Mouse (Mus musculus) left cerebral cortex, postnatal 36 days (tissue): ENCODE measurements around the gene Tmem206. TPM values are rescaled to one million over a fixed set of nuclear protein-coding genes. Genes with fewer than 3 reads are reported as not detected.
A peak's percentile ranks its signal among the peaks of the same experiment; 100 is the strongest.

Experiments
- DNase-seq, 2 experiments: peaks; one replicate each; pipeline ENCODE4 v3.0.0; 2021 to 2022; ENCODE audit warnings: low spot score in 2 of 2, mixed read lengths in 1 of 2
- intact Hi-C: fragments of 180-260 bp; cut with DNase I; formaldehyde crosslinking; loops from one replicate; pipeline ENCODE4 v1.15.1; 2025
- total RNA-seq, 2 experiments: library from RNA; stranded (reverse); gene quantifications; 2 replicates each; pipeline ENCODE4 v1.2.3; 2021

Tmem206 gene
- total RNA-seq = 1 to 10 TPM; 8.2 to 8.7 TPM

DNA sequence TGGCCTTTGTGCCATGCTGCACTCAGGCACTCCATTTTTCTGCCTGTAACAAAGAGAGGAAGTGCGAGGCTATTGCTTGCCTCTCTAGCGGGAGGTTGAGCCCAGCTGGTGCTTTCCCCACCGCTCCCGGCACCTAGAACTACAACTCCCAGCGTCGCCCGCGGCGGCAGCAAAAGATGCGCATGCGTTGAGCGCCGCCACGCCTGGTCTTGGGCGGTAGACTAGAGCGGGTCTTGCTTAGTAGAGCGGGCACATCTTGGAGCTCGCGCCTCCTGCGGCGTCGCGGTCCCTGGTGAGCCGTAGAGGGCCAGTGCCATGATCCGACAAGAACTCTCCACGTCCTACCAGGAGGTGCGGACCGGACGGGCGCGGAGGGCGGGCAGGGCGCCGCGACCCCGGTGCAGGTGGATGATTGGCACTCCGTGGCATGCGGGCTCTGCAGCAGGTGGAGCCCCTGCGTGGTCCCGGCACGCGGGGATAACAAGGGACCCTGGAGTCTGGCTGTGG lies at the start of gene Tmem206:
TSS of gene Tmem206 (plus strand) at position 187 of the 507 bp plus-strand sequence.
- intact Hi-C loops = no loop called here

DNA sequence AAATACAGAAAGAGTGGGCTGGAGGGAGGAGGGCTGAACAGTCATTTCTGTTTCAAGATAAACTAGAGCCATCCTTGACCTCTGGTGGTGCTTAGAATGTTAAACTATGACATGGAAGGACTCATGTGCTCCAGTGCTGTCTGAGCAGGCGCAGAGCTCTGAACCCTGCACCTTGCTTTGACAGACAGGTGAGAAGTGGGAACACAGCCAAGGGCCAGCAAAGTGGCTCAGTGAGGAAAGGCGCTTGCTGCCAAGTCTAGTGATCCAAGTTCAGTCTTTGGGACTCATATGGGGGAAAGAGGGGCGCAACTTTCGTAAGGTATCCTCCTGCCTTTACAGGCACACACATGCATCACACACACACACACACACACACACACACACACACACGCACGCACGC lies 49.5 kb upstream of the Tmem206 start:
- intact Hi-C loops = loop anchor here (10.0 kb wide), 1 partner anchor 181 kb away; the partner anchor contains the start of gene Batf3
- no peak for DNase-seq

More for the DNA sequence above, at the start of gene Tmem206:
- DNase-seq = peak; percentile 94 to 95

DNA sequence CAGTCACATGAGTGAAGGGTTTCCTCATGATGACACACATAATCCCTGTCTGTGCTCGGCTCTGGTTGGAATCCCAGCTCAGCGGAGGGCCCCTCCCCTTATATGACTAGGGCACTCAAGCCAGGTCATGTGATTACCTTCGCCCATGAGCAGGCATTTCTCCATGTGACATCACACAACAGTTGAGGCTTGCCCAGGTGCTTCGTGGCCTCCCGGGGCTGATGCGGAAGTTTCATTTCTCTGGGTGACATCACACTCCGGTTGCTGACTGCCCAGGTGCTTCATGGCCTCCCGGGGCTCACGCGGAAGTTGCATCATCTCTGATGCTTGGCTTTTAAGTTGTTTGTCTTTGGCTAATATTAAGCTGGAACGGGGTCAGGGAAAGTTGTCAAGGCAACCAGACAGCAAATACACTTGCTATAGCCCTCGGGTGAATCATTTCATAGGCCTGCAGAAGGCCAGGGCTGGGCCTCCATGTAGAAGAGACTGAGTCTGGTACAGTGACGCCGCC lies 48.1 kb upstream of the Tmem206 start:
- intact Hi-C loops = loop anchor here (10.0 kb wide), 1 partner anchor 183 kb away; the partner anchor contains the start of gene Batf3
- no peak for DNase-seq

DNA sequence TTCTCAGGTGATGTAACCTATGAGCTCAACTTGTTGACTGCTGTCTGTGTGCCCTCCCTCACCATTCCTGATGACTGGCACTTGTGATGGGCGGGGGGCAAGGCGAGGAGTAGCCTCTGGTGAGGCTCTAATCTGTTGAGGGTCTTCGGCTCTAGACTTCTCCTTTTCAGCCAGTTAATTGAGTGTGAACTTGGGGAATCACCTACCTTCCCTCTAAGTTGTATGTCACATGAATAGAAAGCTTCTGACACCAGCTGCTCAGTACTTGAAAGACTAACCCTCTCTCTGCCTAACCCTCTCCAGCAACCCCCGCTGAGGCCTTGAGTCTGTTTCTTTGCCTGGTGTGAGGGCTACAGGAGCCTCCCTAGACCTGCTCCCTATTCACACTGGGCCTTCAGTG lies 47.4 kb upstream of the Tmem206 start:
- no peak for DNase-seq
- intact Hi-C loops = loop anchor here (10.0 kb wide), 1 partner anchor 184 kb away; the partner anchor contains the start of gene Batf3

DNA sequence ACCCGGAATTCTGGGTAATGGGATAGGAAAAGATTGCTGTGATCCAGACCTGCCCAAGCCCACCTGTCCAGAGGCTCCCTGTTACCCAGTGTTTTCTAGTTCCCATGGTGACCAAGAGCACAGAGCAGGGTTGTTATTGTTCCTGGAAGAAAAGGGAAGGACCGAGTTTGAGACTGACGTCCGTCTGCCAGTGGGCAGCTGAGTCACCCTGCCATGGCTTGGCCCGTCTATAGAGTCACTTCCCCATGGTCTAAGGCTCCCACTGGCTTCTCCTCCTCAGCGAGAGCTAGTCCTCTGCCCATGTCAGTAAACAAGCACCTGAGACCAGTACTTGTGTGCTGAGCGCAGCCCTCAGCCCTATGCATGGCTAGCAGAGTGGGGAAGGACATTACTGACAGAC lies 44.5 kb upstream of the Tmem206 start:
- intact Hi-C loops = no loop called here

DNA sequence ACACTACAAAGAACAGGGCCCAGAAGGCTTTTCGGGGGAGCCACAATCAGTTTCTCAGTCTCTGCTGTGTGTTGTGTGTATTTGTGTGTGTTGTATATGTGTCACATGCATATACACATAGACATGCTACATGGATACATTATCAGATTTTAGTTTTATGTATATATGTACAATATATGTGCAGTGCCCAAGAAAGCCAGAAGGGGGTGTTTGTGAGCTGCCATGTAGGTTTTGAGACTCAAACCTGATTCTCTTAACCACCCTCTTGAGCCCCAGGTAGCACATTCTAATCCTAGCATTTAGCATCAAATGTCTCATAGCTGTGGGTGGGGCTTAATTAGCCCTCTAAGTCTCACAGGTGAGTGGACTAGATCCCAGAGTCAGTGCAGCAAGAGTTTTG lies 43.4 kb upstream of the Tmem206 start:
- DNase-seq = no peak
- intact Hi-C loops = no loop called here

More for the DNA sequence above, 44.5 kb upstream of the Tmem206 start:
- DNase-seq = no peak

DNA sequence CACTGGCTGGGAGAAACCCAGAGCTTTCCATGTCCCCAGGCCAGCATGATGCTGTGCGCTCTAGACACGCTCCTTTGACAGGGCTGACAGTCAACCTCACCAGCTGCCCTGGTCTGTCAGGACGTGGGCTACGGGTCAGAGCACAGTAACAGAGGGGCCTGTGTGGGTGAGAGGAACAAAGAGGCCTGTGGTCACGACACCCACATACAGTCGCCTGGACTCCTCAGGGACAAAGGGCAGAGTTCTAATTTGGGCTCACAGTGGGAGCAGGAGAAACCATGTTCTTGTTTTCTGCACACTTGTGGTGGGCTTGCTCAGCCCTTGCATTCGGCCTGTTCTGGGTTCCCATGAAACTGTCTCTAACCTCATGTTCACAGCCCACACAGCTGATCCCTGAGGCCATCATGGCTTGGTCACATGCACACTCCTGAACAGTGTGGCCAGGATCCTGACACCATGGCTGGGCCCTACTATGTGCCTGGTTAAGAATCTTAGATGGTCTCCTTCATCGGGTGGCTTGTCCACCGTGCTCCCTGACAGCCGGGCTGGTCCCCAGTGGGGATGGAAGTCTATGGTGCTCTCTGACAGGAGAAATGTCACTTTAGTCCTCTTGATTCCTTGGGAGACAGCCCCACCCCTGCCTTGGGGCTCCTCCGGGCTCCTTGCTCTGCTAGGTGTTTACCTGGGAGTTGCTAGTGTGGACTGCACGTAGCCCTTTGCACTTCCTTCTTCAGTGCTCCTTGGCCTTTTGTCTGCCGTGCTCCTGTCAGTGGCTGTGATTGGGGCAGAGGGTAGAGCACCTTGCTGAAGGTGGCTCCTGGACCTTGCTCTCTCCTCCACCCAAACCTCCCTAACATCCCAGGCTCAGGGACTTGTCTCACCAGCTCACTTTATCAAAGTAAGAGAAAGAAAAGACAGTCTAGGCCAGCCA lies 42.3 kb upstream of the Tmem206 start:
- no peak for DNase-seq
- intact Hi-C loops = no loop called here

DNA sequence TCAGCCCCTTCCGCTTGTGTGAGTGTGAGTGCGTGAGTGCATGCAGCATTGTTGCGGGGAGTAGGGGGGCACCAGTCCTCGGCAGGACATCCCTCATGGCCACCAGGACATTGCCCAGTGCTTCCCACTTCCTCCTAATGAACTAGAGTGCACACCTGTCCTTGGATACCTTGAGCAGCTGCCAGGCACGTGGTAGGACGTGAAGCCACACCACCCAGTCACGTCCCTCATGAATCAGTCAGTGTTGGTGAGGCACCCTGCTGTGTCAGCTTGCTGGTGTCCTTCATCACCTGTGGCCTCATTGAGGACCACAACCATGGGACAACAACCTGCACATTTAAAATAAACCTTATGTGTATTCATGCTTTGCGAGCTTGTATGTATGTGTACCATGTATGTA lies 41.2 kb upstream of the Tmem206 start:
- DNase-seq = no peak
- intact Hi-C loops = no loop called here

DNA sequence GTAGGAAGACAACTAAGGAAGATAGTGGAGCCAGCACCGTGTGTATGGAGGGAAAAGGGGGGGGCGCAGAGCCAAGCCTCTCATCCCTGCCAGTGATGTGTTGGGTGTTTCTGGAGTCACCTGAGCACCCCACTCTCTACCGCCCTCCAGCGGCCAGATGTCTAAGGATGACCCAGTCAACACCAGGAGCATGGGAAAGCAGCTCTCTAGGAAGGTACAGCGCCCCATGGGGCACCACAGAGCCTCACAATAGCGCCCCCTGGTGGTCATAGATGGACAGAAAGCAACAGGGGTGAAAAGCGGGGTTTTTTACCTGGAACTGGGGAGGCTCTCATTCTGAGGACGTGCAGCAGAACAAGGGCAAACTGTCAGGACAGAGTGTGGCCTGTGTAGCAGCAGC lies 37.0 kb upstream of the Tmem206 start:
- DNase-seq = no peak
- intact Hi-C loops = no loop called here

DNA sequence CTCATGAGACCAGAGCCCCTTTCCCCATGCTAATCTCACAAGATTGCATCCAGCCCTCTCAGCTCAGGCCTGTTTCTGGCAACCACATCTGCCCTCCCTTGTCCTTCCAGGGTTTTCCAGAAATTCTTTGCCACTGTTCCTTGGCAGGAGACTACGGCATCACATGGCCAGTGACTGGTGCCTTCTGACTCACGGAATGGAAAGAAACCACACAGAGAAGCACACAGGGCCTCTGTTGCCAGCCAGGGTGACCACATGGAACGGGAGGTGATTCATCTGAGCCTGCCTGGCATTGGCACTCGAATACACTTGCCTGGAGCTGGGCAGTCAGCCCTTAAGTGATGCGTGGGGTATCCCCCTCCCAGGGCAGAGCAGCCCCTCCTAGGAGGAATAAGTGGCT lies 33.4 kb upstream of the Tmem206 start:
- intact Hi-C loops = no loop called here
- DNase-seq = peak; percentile 68 to 71

DNA sequence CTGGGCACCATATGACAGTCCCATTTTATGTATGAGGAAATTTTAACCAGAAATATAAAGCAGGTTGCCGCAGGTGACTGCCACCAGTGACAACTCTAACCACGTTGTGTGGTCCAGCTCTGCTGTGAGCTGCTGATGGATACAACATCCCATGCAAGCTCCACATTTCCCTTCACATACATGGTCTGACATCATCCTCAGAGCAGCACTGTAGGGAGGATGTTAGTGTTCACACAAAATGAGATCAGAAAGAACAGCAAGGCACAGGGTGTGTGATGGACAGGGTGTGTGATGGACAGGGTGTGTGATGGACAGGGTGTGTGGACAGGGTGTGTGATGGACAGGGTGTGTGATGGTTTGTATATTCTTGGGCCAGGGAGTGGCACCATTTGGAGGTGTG lies 32.7 kb upstream of the Tmem206 start:
- no peak for DNase-seq
- intact Hi-C loops = no loop called here

DNA sequence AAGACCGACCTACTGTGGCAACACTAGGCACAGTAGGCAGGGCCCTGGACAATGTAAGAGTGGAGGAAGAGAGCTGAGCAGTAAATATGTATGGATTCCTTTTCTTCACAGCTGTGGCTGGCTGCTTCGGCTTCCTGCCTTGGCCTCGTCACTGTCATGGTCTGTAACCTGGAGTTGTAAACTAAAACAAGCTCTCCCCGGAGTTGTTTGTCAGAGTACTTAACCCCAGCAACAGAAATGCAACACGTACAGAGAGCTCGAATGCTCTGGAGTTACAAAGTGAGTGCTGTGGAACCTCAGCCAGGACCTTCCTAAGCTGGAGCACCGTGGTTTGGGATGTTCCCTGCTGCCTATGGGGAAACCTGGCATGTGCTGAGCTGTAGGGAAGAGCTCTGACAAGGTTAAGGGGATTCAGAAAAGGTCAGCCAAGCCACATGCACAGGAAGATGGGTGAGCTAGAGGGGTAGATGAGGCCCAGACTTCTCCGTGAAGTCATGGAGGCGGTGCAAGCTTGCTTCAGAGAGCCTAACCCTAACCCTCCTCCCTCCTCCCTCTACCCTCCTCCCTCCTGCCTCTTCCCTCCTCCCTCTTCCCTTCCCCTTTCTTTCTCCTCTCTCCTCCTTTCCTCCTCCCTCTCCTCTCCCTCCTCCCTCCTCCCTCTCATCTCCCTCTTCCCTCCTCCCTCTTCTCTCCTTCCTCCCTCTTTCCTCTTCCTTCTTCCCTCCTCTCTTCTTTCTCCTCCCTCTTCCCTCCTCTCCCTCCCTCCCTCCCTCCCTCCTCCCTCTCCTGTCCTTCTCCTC lies 31.5 kb upstream of the Tmem206 start:
- intact Hi-C loops = no loop called here

DNA sequence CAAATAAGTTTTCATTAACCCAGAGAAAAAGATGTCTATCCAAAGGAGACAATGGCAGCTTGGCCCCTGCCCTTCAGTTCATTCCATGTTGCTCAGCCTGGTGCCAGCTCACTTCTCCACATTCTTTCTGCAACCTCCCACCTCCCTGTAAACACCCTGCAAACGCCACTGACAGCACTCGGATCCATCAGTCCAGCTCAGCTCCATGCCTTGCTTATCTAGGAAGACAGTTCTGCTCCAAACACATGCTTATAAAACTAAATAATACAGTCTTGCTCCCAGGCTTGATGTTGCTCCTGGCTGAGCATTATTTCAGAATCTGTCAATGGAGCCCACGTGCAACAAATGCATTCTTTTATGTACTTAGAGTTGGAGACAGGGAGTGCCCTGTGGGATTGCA lies 29.9 kb upstream of the Tmem206 start:
- DNase-seq = no peak
- intact Hi-C loops = no loop called here

More for the DNA sequence above, 31.5 kb upstream of the Tmem206 start:
- DNase-seq = no peak

DNA sequence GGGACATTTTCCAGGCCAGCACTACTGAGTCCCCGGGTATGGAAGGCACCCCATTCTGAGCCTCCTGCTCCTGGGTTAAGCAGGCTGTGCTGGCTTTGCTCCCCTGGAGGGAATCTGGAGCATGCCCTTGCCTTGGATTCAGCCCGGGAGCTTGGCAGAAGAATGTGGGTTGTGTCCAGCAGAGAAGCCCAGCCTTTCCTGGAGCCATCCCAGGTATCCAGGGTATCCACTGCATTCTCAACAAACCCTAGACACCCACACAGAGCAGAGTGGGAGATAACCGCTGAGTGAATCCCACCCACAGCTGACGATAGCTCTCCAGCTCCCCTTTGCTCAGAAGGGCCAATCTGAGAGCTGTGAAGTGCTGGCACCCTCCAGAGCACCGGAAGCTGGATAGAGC lies 29.3 kb upstream of the Tmem206 start:
- no peak for DNase-seq
- intact Hi-C loops = no loop called here

DNA sequence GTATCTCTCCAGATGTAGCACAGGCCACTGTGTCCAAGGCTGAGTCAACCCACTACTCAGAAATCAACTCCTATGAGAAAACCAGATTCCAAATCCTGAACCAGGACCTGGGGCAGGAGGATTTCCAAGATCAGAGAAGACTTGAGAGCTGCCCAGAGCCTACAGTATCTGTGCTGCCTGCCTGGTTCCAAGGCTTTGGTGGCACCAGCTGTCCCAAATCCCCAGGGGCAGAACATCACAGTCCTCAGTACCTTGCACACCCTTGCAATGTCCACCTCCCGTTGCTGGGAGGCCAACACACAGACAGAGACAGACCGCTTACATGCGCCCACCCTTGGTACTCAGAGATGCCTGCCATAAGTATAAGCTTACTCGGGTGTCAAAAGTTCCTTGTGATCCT lies 27.4 kb upstream of the Tmem206 start:
- intact Hi-C loops = no loop called here
- no peak for DNase-seq

DNA sequence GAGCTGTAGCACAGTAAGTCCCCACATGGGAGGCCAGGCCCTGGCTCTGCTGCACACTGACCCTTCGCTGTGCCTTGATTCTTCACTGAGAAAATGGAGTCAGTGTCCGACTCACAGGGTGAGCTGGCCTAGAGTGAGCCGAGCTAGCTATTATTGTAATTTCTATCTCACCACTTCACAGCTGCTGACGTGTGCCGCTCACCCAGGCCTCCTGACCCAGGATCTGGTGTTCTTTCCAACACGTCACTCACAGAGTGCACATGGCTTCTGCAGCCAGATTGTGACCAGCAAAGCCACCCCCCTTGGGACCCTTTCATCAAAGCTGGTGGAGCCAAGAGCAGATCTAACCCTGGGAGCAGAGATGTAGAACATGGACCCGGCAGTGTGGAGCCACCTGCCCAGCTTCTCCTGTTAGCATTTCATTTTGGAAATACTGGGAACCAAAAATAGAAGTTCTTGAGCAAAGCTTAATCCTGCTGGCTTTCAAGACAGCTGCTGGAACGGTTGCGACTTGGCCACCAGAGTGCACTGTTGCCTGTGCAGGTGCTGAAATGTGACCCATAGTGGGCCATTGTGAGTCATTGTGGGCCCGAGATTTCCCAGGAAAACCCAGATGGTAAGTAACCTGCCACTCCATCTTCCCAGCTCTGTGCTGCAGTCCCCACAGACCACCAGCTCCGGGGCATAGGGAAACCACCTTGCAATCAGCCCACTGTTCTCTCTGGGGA lies 26.3 kb upstream of the Tmem206 start:
- peak in 1 of 2 experiments; percentile 31 for DNase-seq
- intact Hi-C loops = no loop called here

DNA sequence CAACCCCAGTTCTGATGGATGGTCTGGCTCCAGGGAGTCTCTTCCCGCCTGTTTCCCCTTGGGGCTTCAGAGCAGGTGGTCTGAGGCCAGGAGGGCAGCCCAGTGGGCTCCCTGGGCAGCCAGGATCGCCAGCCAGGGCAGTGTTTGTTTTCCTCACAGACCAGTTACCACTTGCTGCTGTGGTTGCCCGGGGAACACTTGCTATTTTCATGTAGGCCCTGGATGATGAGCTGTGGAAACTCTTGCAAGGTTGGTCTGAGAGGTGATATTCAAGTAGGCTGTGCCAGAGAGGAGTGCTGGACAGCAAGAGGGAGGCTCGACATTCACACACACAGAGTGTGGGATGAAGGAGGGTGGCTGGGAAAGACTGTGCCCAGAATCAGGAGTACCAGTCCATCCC lies 23.8 kb upstream of the Tmem206 start:
- intact Hi-C loops = no loop called here
- no peak for DNase-seq

DNA sequence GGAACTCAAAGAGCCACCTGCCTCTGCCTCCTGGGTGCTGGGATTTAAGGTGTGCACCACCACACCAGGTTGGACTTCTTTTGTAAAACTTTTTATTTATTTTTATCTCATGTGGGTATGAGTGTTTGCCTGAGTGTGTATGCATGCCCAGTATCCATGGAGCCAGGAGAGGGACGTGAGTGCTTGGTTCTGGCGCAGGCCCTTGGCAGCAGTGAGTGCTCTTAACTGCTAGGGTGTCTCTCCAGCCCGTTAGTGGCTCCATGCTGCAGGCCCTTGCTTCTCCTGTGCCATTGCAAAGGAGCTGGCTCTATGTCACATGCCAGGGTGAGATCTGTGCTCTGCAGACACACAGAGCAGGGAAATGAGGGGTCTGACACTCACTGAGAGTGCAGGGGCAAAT lies 22.0 kb upstream of the Tmem206 start:
- DNase-seq = no peak
- intact Hi-C loops = no loop called here

DNA sequence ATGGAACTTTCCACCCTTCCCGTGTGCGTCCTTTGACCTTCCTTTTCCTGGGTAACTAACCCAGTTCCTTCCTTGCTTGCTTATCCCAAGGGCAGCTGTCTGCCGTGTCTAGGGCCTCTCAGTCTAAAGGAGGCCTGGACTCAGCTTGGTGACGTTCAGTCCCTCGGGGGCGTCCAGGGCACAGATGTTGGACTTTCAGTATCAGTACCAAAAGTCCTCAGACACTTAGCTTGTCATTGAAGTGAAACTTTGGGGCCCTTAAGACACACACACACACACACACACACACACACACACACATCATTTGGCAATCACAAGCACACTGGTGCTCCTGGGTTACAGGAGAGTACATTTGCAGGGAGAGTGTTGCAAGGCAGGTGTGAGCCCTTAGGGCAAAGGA lies 21.5 kb upstream of the Tmem206 start:
- no peak for DNase-seq
- intact Hi-C loops = no loop called here
